ENCODE assay signal across 10 mouse cellular contexts in genomic region chr8:48776081-48776480, GRCm38 (mm10).
DNase-seq lines count a peak whose midpoint lies in the region; ATAC-seq and TF ChIP-seq lines count a peak whose summit lies in the region.
"Had no signal": no experiment of that assay in that cellular context is flagged by ENCODE, and none has a peak within 500 bp of the region (broad histone marks: within the 10 kb centered on the region; RNA-seq: fewer than 3 reads in every experiment).

No protein-coding gene starts in this region.

- peak overlapping the region; percentile 57 for H3K4me2 ChIP-seq in heart, embryonic 16.5 days (ENCODE audit: low read depth, low read length)
- H3K4me2 ChIP-seq in midbrain, embryonic 16.5 days (ENCODE audit: low read length) = peak overlapping the region; percentile 54

- no peak for ATAC-seq in heart, embryonic 16.5 days (replicated peaks; ENCODE audit: extremely low read depth, insufficient read depth, low FRiP score)
- peak; percentile 61; the same call in 1 of the 2 replicates for ATAC-seq in midbrain, embryonic 16.5 days
- no peak for ATAC-seq in cerebellum, adult (ENCODE audit: insufficient number of reproducible peaks, low FRiP score, low TSS enrichment)
- ATAC-seq: inflammation-experienced regulatory T-cells, adult 6 months had no signal

- H3K4me1 ChIP-seq in heart, embryonic 16.5 days (ENCODE audit: control insufficient read depth, insufficient read depth, low read length) = peaks cover 9% of the 10 kb centered on the region; the same call in 1 of the 2 replicates
- H3K4me1 ChIP-seq in heart, adult 2 months (ENCODE audit: control insufficient read depth, insufficient read depth, low read length) = no peaks in the 10 kb centered on the region
- peaks cover 18% of the 10 kb centered on the region for H3K4me1 ChIP-seq in hindbrain, embryonic 10.5 days (replicated peaks)
- peaks cover 14% of the 10 kb centered on the region for H3K4me1 ChIP-seq in midbrain, embryonic 16.5 days (ENCODE audit: control insufficient read depth, insufficient read depth, low read length)

- H3K36me3 ChIP-seq in heart, embryonic 16.5 days (ENCODE audit: control insufficient read depth, insufficient read depth) = no peaks in the 10 kb centered on the region
- no peaks in the 10 kb centered on the region for H3K36me3 ChIP-seq in heart, adult 2 months (ENCODE audit: control insufficient read depth, insufficient read depth, low read length)
- H3K36me3 ChIP-seq in hindbrain, embryonic 10.5 days = no peaks in the 10 kb centered on the region
- no peaks in the 10 kb centered on the region for H3K36me3 ChIP-seq in midbrain, embryonic 16.5 days (ENCODE audit: control insufficient read depth, insufficient read depth, low read length)

- peak overlapping the region; percentile 24 for H3K4me3 ChIP-seq in heart, embryonic 16.5 days (ENCODE audit: low read length)
- H3K4me3 ChIP-seq in heart, adult 2 months = no peak overlapping the region
- H3K4me3 ChIP-seq in hindbrain, embryonic 10.5 days = 0 out of 2 replicates have a peak overlapping the region, but pooled peaks have one; percentile 2
- H3K4me3 ChIP-seq in midbrain, embryonic 16.5 days (ENCODE audit: low read depth, low read length) = peak overlapping the region; percentile 26

- no peak for TF ChIP-seq CTCF in heart, adult 2 months (IDR thresholded peaks at IDR 0.05)

- no peaks in the 10 kb centered on the region for H3K9me3 ChIP-seq in heart, embryonic 16.5 days (replicated peaks; ENCODE audit: control insufficient read depth, low read length)
- H3K9me3 ChIP-seq in hindbrain, embryonic 10.5 days = no peaks in the 10 kb centered on the region
- H3K9me3 ChIP-seq in midbrain, embryonic 16.5 days (replicated peaks; ENCODE audit: control insufficient read depth, low read length, poor library complexity, severe bottlenecking) = no peaks in the 10 kb centered on the region

- no peak overlapping the region for H3K27ac ChIP-seq in heart, embryonic 16.5 days (ENCODE audit: low read length)
- H3K27ac ChIP-seq in heart, adult 2 months = no peak overlapping the region
- H3K27ac ChIP-seq in hindbrain, embryonic 10.5 days = peak overlapping the region; percentile 81
- no peak overlapping the region for H3K27ac ChIP-seq in midbrain, embryonic 16.5 days (ENCODE audit: low read length)

- H3K27me3 ChIP-seq in heart, embryonic 16.5 days (ENCODE audit: control insufficient read depth, insufficient read depth, low read length) = peaks cover 71% of the 10 kb centered on the region
- H3K27me3 ChIP-seq in heart, adult 2 months (ENCODE audit: control insufficient read depth, insufficient read depth, low read length) = no peaks in the 10 kb centered on the region
- H3K27me3 ChIP-seq in hindbrain, embryonic 10.5 days (ENCODE audit: insufficient read depth, poor library complexity, severe bottlenecking) = no peaks in the 10 kb centered on the region
- H3K27me3 ChIP-seq in midbrain, embryonic 16.5 days (ENCODE audit: control insufficient read depth, insufficient read depth, low read depth, low read length) = no peaks in the 10 kb centered on the region
- H3K27me3 ChIP-seq: CH12.LX had no signal

- 27% methylated on average over 9 of the region's 9 CpGs for WGBS in heart, embryonic 16.5 days
- WGBS in heart, adult 2 months = 47% methylated on average over 9 of the region's 9 CpGs
- WGBS in hindbrain, embryonic 10.5 days = 45% methylated on average over 9 of the region's 9 CpGs
- WGBS in midbrain, embryonic 16.5 days = 11% methylated on average over 9 of the region's 9 CpGs

- H3K9ac ChIP-seq in heart, embryonic 16.5 days (ENCODE audit: low read length) = peak overlapping the region; percentile 38; the same call in 1 of the 2 replicates
- H3K9ac ChIP-seq in heart, adult 2 months (ENCODE audit: low read depth, low read length) = no peak overlapping the region
- peak overlapping the region; percentile 35; the same call in 1 of the 2 replicates for H3K9ac ChIP-seq in midbrain, embryonic 16.5 days (ENCODE audit: low read depth, low read length)

- no peak for TF ChIP-seq EP300 in heart, adult 2 months (IDR thresholded peaks at IDR 0.05; ENCODE audit: insufficient read depth, low read depth, low read length)

- no peaks in the 10 kb centered on the region for H3K79me2 ChIP-seq in heart, adult 2 months (replicated peaks; ENCODE audit: control insufficient read depth, insufficient read depth, low read length)

- no peak for DNase-seq in heart, adult 2 months
- peak; percentile 39 for DNase-seq in embryo, embryonic 11 days
- peak; percentile 29 for DNase-seq in hindbrain, embryonic 10.5 days (ENCODE audit: low spot score)
- DNase-seq in right cerebral cortex, postnatal 14 days = no peak
- no peak for DNase-seq in left cerebral cortex, postnatal 10 days (ENCODE audit: extremely low spot score in 1 of 2, low spot score in 2 of 2)

- no peak for TF ChIP-seq POLR2A in heart, adult 2 months (IDR thresholded peaks at IDR 0.05; ENCODE audit: insufficient read depth, low read depth, low read length)

- intact Hi-C loops in heart, adult 2 months (cut with DNase I) = no loop called here
- intact Hi-C loops in left cerebral cortex, postnatal 10 days (cut with DNase I) = no loop called here

Comparison
In these comparisons a context has a peak if more than half of its experiments do, and no peak if none do; other contexts are left out.
1. DNase-seq: peak in embryo, embryonic 11 days (single experiment) and hindbrain, embryonic 10.5 days (single experiment); none in heart, adult 2 months (0 of 2), right cerebral cortex, postnatal 14 days (single experiment) and left cerebral cortex, postnatal 10 days (0 of 2).